Mouse (Mus musculus): ENCODE measurements around the gene Krtap13.
"Not testable (repeated sequence)": the region's sequence is repeated elsewhere in the genome, so short reads cannot be mapped to it uniquely, and the experiment has no call there.

Gene Krtap13

DNA sequence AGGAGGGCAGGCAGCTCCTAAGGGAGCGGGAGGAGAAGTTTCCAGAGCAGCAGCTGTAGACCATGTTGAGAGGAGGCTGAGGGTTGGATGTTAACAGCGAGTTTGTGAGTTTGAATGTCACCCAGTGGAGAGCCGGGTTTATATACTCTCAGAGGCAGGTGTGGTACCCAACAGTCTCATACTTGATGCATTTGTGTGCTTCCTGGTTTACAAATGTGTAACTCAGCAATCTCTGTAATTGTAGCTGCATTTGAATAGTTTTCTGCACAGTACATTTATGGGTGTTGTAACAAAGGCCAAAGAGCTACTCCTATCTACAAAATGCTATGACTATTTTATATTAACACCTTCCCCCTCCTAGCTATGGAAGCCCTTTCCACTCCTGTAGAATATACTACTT is at the start of gene Krtap13:
Gene Krtap13 (minus strand): TSS at position 101 of the 400 bp plus-strand sequence.
- DNase-seq (ENCODE audit: low spot score): not testable (repeated sequence)

DNA sequence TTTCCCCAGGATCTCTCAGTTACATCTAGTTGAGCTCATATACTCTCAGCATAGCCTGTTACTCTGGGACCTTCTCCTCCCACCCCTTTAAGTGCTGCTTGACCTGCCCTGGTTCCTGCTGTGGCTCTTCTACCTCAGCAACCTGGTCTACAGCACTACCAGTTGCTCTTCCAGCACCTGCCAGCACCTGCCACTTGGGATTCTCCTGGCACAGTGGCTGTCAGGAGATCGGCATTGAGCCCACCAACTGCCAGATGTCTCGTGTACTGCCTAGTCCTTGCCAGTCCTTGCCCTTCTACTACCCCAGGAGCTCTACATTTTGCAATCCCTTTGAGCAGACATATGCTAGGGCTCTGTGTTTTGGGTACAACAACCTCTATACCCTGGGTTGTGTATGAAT is 35.4 kb upstream of the Krtap13 start:
- no peak for DNase-seq (ENCODE audit: low spot score)

DNA sequence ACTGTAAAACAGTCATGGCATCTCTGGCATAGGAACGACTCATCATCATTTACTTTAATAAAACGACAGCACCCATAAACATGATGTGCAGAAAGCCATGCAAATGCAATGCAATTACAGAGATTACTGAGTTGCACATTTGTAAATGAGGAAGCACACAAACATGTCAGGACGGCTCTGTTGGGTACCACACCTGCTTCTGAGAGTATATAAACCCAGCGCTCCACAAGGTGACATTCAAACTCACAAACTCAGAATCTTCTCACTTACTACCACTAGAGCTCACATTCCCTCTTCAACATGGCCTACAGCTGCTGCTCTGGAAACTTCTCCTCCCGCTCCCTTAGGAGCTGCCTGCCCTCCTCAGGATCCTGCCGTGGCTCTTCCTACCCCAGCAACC is 26.2 kb upstream of the Krtap13 start, which contains the start of gene Gm5965:
Gene Gm5965 (plus strand): TSS at position 301 of the 400 bp plus-strand sequence.
- DNase-seq (ENCODE audit: low spot score): no peak

DNA sequence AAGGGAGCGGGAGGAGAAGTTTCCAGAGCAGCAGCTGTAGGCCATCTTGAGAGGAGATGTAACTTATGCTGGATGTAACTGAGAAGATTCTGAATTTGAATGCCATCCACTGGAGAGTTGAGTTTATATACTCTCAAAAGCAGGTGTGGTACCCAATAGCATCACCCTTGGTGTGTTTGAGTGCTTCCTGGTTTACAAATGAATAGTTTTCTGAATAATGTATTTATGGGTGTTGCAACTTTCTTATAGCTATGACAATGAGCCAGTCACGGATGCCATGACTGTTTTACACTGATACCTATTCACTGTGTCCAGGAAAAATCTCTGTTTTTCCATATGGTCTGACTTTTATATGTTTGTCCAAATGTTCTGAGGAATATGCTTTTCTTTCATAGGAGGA is 22.7 kb upstream of the Krtap13 start, which contains the start of gene 2310057N15Rik:
Gene 2310057N15Rik (minus strand): TSS at position 101 of the 400 bp plus-strand sequence.
- DNase-seq (ENCODE audit: low spot score): no peak

- not testable (repeated sequence) for DNase-seq (ENCODE audit: low spot score)
These were observed 7.1 kb upstream of the Krtap13 start, which contains the start of gene 2310034C09Rik for GRCm38 (mm10) chr16:88758547-88758946. TSS of gene 2310034C09Rik (plus strand) at chr16:88758847.

DNA sequence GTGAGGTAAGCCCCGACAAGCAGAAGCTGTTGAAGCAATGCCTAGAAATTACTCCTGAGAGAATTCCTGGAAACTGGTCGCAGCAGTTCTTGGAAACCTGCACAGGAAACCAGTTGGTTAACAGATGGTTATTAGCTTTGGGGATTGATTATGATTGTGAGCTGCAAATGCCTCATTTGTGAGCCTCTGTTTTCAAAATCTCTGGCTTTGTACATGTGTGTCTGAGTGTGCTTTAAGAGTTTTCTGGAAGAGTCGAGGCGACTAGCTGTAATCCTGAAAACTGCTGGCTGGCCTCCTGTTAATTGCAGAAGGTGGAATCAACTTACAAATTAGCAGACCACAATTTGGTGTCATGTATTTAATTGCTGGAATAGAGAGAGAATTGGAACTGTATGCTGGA is 3.5 kb downstream of the Krtap13 start:
- no peak for DNase-seq (ENCODE audit: low spot score)

- DNase-seq (ENCODE audit: low spot score): no peak
These were observed 6.6 kb downstream of the Krtap13 start for GRCm38 (mm10) chr16:88744750-88745340.

- DNase-seq (ENCODE audit: low spot score): no peak
These were observed 16.0 kb downstream of the Krtap13 start for GRCm38 (mm10) chr16:88735391-88735790.

GRCm38 (mm10) chr16:88728812-88729275 is 22.6 kb downstream of the Krtap13 start, which contains the start of gene Krtap13-1:
TSS of gene Krtap13-1 (plus strand) at chr16:88728862.
- DNase-seq (ENCODE audit: low spot score): no peak

- DNase-seq (ENCODE audit: low spot score): no peak
These were observed 31.4 kb downstream of the Krtap13 start for GRCm38 (mm10) chr16:88720031-88720430.

DNA sequence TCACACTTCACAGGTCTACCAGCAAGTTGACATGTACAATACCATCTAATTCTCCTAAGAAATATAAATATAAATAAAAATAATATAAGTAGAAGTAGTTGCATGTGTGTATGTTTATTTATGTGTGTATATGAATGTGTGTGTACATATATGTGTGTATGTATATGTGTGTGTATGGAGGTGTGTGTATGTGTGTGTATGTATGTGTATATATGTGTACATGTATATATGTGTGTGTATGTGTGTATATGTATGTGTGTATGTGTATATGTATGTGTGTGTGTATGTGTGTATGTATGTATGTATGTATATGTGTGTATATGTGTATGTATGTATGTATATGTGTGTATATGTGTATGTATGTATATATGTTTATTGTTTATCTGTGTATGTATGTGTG is 34.9 kb downstream of the Krtap13 start:
- no peak for DNase-seq (ENCODE audit: low spot score)

GRCm38 (mm10) chr16:88711245-88711644 is 40.2 kb downstream of the Krtap13 start:
- DNase-seq (ENCODE audit: low spot score): no peak

DNA sequence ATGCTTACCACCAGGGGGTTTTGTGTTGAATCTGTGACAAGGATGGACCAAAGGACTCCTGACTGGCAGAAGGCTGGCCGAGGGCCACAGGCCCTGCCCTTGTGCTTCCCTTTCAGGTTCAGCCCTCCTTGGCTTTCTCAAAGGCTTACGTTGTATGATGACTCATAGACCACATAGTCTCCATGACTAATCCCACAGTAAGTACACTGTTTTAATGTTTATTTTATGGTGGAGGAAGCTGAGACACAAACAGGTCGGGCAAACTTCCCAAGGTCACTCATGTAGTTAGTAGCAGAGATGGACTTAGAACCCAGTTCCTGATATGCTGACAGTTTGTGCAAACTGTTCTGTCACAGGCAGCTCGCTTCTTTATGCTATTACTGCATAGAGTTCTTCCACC is 40.7 kb downstream of the Krtap13 start:
- no peak for DNase-seq (ENCODE audit: low spot score)

- no peak for DNase-seq (ENCODE audit: low spot score)
These were observed 43.9 kb downstream of the Krtap13 start, which contains the start of gene 2310061N02Rik for GRCm38 (mm10) chr16:88707496-88708012. TSS of gene 2310061N02Rik (minus strand) at chr16:88707962.

DNA sequence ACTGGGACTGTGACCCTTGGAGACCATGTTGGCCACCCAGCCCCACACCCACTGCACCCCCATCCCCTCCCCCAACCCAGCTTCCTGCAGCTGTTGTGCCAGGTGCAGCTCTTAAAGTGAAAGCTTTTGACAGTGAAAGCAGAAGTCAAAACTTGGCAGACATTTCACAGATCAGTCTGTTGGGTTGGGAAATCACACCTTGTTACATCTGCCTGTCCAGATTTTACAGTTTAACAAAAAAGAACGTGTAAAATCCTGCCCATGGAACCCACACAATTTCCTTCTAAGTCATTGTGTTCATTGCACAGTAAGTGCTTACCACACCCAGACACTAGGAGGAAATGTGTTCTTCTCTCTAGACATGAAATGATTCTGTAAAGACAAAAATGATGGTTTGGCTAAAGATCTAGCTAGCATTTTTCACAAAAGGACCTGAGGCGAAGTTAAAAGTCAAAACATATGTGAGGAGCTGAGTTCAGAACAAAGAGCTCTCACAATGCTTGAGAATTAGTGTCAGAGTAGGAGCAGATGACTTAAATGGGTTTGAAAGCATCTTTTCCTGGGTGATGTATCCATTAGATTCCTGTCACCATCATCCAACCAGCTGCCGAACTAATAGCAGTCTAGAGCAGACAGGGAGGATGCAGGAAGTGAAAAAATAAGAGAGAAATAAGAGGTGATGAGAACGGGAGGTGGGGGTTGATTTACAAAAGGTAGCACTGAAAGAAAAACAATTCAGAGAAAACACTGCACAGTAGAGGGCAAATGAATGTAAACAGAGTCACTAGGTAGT is 50.2 kb downstream of the Krtap13 start:
- peak; percentile 5 for DNase-seq (ENCODE audit: low spot score)

Data from T-cell, adult 2 months (primary cell).